Mouse (Mus musculus) right cerebral cortex, postnatal 25 days (tissue): Measurements from ENCODE around the gene Gimap1.

Experiments
- DNase-seq: peaks from one replicate; pipeline ENCODE4 v3.0.0; 2022

The Gimap1 gene

DNA sequence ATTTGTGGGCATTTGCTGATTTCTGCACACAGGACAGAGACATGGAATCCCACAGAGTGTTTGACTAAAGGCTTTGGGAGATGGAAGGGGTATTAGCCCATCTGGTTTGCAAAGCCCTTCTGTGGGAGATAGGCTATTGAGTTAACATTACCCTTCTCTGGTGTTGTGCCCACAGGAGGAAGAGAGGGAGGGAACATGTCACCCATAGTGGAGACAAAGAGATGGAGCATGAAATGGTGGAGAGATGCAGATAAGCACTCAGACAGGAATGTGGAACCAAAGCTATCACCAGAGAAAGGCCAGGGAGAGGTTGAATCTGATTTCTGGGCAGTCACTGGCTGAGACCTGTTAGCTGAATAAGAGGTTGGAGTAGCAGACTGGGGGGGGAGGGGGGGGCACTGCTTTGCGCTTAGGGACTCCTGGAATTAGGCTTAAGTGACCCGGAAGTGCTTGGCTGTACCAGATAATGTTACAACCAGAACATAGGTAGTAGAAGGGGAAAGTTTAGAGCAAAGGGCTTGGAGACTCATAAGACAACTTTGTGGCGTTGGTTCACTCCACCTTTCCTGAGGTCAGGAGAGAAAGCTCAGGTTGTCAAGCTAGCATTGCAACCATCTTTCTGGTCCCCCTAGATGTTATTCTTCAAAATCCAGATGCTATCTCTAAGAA is 1.8 kb downstream of the Gimap1 start:
- no peak for DNase-seq

DNA sequence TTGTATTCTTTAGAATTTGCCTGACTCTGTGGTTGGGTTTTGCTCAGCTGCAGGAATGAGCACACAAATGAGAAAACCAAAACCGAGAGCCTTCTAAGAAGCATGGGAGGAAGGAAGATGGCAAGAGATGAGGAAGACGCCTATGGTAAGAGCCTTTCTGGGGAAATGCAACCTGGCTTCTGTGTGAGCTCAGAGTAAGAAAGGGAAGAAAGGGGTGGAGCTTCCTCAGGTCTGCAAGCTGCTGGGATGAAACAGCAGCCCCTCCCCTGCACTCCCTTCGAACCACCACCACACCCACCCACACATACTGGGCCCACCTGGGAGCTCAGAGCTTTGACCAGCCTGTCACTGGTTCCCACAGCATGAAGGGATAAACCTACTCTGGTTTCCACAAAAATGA is 2.4 kb downstream of the Gimap1 start:
- DNase-seq = no peak

DNA sequence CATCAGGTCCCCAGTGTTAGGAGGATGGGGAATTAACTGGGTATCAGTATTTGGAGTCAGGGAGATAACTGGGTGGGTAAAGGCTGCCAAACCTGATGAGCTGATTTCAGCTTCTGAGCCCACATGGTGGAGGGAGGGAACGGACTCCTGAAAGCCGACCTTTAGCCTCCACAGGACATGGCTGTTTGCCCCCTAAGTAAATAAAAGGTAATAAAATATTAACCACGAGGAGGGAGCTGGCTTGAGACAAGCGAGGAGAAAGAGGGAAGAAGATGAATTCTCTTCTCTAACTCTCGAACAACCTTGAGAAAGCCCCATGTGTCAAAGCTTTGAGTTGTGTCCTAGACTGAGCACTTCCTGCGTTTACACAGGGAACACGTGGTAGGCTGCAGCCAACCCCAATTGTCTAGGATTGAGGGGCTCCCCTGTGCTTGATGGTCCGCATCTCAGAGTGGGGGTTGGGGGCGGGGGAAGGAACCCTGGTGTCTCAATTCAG is 2.9 kb downstream of the Gimap1 start:
- no peak for DNase-seq

DNA sequence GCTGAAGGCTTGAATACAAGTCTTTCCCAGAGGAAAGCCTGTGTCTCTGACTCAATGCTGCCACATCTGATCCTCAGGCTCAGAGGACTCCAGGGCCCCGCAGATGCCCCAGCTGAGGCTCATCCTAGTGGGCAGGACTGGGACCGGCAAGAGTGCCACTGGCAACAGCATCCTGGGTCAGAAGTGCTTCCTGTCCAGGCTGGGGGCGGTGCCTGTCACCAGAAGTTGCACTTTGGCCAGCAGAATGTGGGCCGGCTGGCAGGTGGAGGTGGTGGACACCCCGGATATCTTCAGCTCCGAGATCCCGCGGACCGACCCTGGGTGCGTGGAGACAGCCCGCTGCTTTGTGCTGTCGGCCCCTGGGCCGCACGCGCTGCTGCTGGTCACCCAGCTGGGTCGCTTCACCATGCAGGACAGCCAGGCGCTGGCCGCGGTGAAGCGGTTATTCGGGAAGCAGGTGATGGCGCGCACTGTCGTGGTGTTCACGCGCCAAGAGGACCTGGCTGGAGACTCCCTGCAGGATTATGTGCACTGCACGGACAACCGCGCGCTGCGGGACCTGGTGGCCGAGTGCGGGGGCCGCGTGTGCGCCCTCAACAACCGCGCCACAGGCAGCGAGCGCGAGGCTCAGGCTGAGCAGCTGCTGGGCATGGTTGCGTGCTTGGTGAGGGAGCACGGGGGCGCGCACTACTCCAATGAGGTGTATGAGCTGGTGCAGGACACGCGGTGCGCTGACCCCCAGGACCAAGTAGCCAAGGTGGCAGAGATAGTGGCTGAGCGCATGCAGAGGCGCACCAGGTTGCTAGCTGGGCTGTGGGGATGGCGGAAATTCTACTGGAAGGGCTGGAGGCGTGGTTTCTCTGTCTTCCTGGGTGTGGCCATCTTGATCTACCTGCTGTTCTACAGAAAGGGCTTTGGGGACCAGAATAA is 3.8 kb downstream of the Gimap1 start:
- peak; percentile 16 for DNase-seq

DNA sequence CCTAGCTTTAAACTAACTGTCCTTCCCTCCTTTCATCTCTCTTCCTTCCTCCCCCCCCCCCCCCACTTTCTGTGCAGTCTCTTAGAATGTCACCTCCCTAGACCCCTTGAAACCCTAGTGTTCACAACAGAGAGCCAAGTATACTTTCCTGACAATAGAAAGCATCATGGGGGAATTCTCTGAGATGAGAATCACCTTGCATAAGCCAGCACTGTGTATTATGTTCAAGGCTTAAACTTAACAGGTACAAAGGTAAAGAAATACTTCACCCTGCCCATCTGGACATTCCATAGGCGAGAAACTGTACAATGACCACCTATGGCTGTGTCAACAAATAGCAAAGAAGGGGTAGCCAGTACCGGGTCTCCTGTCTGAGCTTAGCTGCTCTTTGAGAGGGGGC is 6.6 kb downstream of the Gimap1 start:
- no peak for DNase-seq

DNA sequence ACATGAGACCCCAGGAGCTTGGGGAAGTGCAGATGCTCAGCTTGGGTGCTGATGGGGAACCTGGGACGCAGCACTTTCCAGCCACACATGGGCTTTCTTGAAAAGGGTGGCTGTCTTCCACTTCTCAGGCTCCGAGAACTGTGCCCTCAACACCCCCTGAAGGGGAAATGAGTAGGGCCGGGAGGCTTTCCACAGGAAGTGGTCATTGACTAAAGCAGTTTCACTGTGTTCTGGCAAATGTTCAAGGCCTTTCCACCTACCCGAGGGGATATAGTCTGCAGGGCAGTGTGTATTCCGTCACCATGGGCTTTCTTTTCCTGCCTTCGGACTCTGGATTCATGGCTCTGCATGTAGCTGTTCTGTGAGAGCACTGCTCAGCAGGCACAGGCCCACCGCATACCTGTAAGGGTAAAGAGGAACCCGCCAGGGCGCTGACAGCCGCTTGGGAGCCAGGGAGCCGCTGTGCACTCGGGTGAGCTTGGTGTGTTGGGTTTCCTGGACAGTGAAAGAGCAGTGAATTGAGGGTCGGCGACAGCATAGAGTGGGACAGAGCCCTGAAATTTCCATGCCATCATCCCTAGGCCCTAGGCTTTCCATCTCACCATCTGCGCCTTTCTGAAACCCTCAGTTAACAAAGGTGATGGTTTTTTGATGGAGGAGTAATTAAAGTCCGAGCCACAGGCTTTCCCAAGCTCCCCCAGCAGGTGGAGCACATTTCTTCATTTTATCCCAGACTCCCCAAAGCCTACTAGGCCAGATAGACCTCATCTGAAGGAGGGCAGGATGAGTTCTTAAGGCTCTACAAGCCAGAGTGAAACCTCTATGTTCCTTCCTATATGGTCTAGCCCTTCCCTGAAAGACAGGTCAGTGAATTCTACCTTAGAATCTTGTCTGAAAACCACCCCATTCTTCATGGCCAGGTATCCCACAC is 7.4 kb downstream of the Gimap1 start, which contains the start of gene Gimap5:
TSS of gene Gimap5 (plus strand) at position 239 of the 931 bp plus-strand sequence.
- no peak for DNase-seq

DNA sequence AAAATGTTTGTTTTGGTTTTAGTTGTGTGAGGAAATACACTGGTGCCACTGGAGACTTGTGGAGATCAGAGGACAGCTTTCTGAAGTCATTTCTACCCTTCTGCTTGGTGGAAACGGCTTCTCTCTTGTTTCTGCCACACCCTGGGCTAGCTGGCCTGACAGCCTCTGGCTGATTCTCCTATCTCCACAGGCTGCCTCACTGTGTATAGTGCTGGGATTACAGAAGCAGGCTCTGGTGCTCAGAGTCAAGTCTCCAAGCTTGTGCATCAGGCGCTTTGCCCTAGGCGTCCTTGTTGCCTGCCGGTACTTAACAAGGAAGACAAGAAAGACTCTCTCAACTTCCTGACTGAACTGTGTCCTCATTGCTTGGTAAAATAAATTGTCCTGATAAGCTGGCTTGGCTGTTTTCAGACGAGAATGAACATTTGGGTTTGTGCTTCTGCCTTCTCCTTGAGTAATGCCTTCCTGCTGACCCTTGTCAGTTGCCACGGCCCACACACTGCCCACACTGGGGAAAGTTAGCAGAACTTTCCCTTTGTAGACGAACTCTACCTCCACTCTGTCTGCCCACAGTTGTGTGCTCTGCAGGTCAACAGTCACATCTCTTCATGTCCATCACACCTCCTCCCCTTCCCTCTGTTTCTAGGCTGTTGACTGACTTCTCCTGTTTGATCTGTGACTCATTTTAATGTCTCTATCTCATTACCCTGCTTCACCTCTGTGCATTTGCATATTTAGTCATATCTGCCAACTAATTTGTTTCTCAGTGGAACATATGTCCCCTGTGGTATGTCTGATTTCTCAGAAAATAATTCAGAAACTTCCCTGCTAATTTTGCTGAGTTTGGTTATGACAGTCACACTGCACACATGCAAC is 8.5 kb downstream of the Gimap1 start:
- no peak for DNase-seq

DNA sequence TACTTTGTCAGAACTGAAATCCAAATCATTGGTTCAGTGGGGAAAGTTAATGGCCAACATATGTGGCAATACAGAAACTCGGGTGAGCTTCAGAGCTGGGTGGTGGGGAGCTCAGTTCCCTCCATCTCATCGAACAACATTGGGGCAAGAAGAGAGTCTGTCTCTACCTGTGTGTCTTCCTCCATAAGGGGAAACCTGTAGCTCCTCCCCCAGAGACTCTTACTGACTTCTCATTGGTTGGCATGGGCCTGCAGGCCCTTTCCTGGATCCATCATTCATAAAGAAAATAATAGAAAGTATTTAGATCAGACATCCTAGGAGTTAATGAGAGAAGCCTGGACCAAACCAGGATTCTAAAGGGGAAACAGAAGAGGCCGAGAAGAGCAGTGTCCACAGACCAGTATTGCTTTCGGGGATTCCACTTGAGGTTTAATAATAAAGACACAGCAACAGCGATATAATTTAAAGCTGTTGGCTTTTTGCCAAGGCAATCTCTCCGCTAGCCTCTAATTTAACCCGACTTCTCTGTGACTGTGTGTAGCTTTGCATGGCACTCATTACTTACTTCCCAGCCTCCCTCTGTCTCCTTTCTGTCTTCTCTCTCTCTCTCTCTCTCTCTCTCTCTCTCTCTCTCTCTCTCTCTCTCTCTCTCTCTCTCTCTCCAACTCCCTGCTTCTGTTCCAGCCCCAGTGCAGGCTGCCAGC is 24.9 kb downstream of the Gimap1 start:
- DNase-seq = no peak

DNA sequence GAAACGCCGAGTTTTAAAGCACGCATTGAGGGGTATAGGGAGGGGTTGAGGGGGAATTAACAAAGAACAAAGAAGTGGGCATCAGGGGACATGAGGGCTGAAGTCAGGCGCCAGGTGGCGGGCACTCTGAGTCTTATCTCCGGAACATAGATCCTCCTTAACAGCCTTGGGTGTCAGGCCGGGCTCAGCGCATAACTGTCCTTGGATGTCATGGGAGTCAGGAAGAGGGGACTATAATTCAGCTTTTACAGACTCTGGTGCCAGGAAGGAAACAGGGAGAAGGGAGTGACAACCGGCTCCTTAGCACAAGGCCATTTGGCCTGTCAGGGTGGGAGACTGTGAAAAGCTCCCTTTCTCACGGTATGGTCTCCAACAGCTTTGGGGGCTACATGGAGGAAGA is 25.6 kb downstream of the Gimap1 start:
- no peak for DNase-seq

DNA sequence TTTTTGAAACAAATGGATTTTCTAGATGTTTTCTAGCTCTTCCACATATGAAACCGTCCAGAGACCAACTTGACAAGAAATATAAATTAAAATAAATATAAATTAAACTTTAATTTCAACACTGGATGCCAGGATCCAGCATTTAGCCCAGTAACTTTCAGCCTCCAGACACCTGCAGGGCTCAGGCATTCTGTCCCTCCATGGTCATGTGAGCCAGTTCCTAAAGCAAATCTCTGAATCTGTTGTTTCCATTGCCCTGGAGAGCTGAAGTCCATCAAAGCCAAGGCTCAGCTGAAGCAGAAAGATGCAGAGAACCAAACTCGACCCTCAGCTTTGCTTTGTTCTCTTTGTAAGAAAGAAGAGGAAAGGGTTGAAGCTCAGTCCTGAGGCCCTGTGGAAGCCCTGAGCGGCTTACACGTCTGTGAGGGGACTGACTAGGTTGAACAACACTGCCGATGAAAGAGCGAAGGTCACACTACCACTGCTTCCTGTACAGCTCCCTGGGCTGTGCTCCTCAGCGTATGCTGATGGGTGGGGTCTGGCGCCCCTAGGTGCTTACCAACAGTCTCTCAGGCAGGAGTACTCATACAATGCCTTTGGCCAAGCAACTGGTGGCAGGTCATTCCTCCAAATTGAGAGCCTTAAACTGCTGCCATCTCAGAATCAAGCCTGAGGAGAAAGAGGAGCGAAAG is 29.5 kb downstream of the Gimap1 start:
- DNase-seq = no peak

DNA sequence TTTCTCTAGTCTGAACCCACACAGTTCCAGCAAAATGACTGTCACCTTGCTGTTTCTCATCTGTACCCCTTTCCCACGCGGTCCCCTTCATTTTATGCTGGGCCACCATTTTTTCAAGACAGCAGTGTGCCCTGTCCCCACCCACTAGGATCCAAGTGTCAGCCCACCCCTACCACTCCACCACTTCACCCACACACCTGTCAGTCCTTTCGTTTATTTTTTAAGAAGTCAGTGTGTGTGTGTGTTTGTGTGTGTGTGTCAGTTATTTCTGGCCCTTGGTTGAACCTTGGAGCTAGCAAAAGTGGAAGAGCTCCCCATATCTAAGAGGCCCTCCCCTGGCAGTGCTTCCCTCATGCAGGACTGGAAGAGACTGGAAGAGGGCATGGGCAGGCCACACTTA is 30.1 kb downstream of the Gimap1 start:
- no peak for DNase-seq

DNA sequence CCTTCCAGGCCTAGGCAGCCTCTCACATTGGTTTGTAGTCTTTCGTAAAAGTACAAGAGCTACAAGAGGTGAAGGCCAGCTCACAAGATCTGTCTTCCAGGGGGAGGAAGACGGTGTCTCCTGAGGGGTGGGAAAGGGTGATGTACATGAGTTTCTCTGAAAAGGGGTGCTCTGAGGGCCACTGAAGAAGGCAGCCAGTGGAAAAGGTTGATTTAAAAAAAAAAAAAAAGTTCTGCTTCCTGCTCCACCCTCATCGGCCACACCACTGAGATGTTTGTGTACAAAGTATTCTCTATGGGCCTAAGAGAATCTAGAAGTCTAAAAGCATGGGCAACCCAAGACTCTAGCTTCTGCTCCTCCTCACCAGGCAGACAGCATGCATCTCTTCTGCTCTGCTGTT is 31.8 kb downstream of the Gimap1 start, which contains the start of gene Gimap3:
TSS of gene Gimap3 (minus strand) at position 156 of the 400 bp plus-strand sequence.
- DNase-seq = no peak

DNA sequence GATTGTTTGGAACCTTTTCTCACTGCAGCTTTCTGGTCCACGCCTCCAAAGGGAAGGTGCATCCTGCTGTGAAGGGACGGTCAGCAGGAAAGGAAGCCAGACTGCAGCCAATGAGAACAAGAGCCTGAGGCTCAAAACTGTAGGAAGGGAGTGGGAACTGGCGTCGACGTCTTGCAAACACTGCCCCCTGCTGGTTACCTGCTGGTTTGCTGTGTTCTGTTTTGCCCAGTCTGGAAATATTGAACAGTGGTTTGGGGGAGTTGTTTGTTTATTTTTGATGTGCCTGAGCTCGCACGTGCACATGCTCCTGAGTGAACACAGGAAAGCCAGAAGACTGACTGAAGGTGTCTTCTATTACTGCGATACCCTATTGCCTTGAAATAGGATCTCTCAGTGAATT is 33.2 kb downstream of the Gimap1 start:
- DNase-seq = peak; percentile 68

DNA sequence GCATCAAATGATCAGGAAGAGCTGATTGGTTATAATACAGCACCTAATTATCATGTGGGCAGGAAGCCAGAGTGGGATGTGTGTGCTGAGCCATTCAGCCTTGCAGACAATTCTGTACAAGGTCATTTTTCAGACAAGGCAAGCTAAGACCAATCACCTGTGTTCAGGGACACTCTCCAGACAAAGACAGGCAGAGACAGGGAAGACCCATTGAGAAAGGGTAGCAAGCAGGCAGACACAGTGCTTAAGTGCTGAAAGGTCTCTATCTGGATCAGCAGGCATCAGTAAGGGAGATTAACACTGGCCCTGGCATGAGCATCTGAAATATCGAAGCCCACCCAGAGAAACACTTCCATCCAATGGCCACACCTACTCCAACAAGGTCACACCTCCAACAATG is 45.6 kb downstream of the Gimap1 start:
- DNase-seq = no peak

DNA sequence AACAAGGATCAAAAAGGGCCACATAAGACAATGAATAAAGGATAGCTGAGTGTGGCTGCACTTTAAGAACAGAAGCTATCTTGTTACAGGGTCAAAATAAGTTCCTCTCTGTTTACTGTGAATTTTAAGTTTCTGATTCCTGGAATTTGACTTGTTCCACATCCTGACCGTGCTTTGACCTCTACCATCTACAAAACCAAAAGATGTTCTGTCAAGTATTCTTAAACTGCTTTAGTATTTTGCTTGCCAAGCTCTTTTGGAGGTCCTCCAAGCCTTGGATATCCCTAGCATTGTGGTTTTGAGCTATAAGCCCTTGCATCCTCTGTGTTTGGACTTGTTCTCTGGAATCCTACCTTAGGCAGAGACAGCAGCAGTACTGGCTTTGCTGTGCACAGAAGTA is 46.3 kb downstream of the Gimap1 start:
- DNase-seq = no peak

DNA sequence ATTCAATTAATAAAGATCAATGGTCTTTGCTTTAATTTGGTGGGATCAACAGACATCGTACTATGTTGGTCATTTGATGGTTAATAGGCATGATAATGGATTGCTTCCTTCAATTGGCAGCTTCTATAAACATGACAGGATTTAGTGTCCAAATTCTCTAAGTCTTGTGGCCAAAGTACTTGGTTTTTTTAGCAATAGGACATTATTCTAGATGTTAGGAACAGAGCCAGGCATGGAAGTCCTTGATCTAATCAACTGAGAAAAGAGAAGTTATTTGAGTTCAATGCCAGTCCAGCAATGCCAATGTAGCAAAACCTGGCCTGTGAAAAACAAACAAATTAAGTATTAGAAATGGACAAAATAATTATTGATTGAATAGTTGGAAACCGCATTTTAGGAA is 46.7 kb downstream of the Gimap1 start:
- DNase-seq = no peak

DNA sequence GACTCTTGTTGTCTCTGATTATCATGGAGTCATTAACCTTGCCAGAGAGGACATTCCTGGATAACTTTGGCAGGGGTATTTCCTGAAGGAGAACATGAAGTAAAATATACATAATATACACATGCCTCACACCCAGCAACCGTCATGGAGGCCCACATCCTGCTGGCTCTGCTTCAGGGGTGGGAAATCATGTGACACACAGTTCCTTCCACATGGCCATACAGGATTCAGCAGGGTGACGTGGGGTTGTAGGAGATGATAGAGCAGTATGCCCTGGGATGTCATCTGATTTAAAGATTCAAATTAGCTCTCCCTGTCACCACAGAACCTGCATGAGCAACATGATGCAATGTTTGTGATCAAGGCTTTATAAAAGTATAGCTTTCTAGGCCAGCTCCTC is 49.0 kb downstream of the Gimap1 start:
- DNase-seq = no peak
